Mouse (Mus musculus) left cerebral cortex, postnatal 25 days (tissue): ENCODE measurements at regions not wholly inside any gene's neighbourhood (a gene's known extent, or its start where the extent isn't known, plus 50 kb on each side); places are given as distances from the start of the nearest gene placed in this dataset.

Experiments
- DNase-seq, 2 experiments: peaks; one replicate each; pipeline ENCODE4 v3.0.0; 2022; ENCODE audit warnings: low spot score in 2 of 2, mixed read lengths in 1 of 2
- intact Hi-C: fragments of 180-260 bp; cut with DNase I; formaldehyde crosslinking; loops from one replicate; pipeline ENCODE4 v1.15.1; 2025

GRCm38 (mm10) chr3:158824643-158825042 is 262.6 kb upstream of the Lrrc7 start:
- DNase-seq, result no peak
- intact Hi-C loops, result loop anchor here (5.0 to 10.0 kb wide), 2 partner anchors 208 to 260 kb away; partner anchors contain the start of gene Lrrc7

GRCm38 (mm10) chr3:158777661-158778060 is 215.6 kb upstream of the Lrrc7 start:
- intact Hi-C loops, result no loop called here
- DNase-seq, result no peak
